Comparison of ENCODE assay signal across 1 mouse cellular context in genomic region chr12:4768492-4769332, GRCm38 (mm10).
A peak's percentile ranks its signal among the peaks of the same experiment; 100 is the strongest.
TF ChIP-seq lines count a peak whose summit lies in the region.

Gene Pfn4, plus strand, starts transcription at chr12:4769022.
Gene Fam228b, minus strand, starts transcription at chr12:4769267.

TF ChIP-seq in CH12.LX, 34 proteins besides CTCF, POLR2A, EP300 and RAD21 (continued from another document):
- no peak for TF ChIP-seq MEF2A (IDR thresholded peaks at IDR 0.05; ENCODE audit: borderline replicate concordance, low read depth, low read length)
- no peak for TF ChIP-seq CHD2 (IDR thresholded peaks at IDR 0.05; ENCODE audit: low read length)
- TF ChIP-seq GABPA (IDR thresholded peaks at IDR 0.05; ENCODE audit: insufficient replicate concordance, low read depth, low read length) = no peak
- TF ChIP-seq ZMIZ1 (IDR thresholded peaks at IDR 0.05; ENCODE audit: low read depth, low read length) = no peak
- TF ChIP-seq BHLHE40 (IDR thresholded peaks at IDR 0.05; ENCODE audit: low read depth, low read length) = no peak
- TF ChIP-seq ZNF384 (IDR thresholded peaks at IDR 0.05; ENCODE audit: low read depth, low read length) = no peak
- TF ChIP-seq USF1 (IDR thresholded peaks at IDR 0.05; ENCODE audit: low read depth, low read length) = no peak
- no peak for TF ChIP-seq IRF4 (IDR thresholded peaks at IDR 0.05; ENCODE audit: low read depth, low read length)
- TF ChIP-seq JUND (conservative IDR thresholded peaks at IDR 0.05; ENCODE audit: low read depth, low read length) = no peak
- no peak for TF ChIP-seq HCFC1 (IDR thresholded peaks at IDR 0.05; ENCODE audit: low read depth, low read length)
- TF ChIP-seq POLR2AphosphoS2 (IDR thresholded peaks at IDR 0.05; ENCODE audit: low read depth, low read length) = no peak
- no peak for TF ChIP-seq UBTF (IDR thresholded peaks at IDR 0.05; ENCODE audit: low read depth, low read length)
- TF ChIP-seq SMC3 (IDR thresholded peaks at IDR 0.05; ENCODE audit: low read depth, low read length) = peak; percentile 45
- no peak for TF ChIP-seq ZC3H11A (IDR thresholded peaks at IDR 0.05; ENCODE audit: low read depth, low read length)
- TF ChIP-seq KAT2A (IDR thresholded peaks at IDR 0.05; ENCODE audit: insufficient replicate concordance, low read length) = no peak
- no peak for TF ChIP-seq E2F4 (IDR thresholded peaks at IDR 0.05; ENCODE audit: insufficient replicate concordance, low read depth, low read length)
- peak; percentile 65; the same call in 1 of the 2 replicates for TF ChIP-seq MAX (IDR thresholded peaks at IDR 0.05; ENCODE audit: low read length)
- no peak for TF ChIP-seq ELF1 (IDR thresholded peaks at IDR 0.05; ENCODE audit: low read depth, low read length)
- TF ChIP-seq USF2 (conservative IDR thresholded peaks at IDR 0.05; ENCODE audit: low read depth, low read length) = no peak
- TF ChIP-seq MXI1 (IDR thresholded peaks at IDR 0.05; ENCODE audit: low read depth, low read length) = no peak
- TF ChIP-seq MAZ (IDR thresholded peaks at IDR 0.05; ENCODE audit: low read depth, low read length) = no peak
